Mouse (Mus musculus): ENCODE data around the gene Rab10.

Rab10 gene

GRCm38 (mm10) chr12:3309391-3310320 is at the start of gene Rab10:
TSS of gene Rab10 (minus strand) at chr12:3309969.
- DNase-seq (ENCODE audit: inconsistent age in 2 of 2, low spot score in 1 of 2) = peak; percentile 100

GRCm38 (mm10) chr12:3359302-3359701 is 49.5 kb upstream of the Rab10 start:
- peak; percentile 77 to 95 for DNase-seq (ENCODE audit: inconsistent age in 2 of 2, low spot score in 1 of 2)

GRCm38 (mm10) chr12:3356824-3357223 is 47.1 kb upstream of the Rab10 start:
- DNase-seq (ENCODE audit: inconsistent age in 2 of 2, low spot score in 1 of 2) = peak in 1 of 2 experiments; percentile 37

DNA sequence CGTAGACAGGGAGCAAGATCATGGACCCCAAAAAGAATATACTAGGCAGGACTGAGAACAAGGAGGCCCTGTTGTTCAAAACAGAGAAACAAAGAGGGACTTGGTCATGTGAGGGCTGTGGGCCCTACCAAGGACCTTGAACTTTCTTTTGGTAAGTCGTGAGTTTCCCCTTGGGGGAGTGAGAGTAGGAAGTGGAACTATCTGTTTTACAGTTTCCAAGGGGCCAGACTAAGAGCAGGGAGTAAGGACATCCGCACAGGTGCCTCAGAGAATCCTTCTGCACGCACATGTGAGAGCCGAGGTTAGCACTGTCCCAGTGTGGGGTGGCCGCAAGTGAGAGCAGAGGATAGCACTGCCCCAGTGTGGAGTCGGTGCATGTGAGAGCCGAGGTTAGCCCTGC is 45.3 kb upstream of the Rab10 start:
- DNase-seq (ENCODE audit: inconsistent age in 2 of 2, low spot score in 1 of 2) = no peak

DNA sequence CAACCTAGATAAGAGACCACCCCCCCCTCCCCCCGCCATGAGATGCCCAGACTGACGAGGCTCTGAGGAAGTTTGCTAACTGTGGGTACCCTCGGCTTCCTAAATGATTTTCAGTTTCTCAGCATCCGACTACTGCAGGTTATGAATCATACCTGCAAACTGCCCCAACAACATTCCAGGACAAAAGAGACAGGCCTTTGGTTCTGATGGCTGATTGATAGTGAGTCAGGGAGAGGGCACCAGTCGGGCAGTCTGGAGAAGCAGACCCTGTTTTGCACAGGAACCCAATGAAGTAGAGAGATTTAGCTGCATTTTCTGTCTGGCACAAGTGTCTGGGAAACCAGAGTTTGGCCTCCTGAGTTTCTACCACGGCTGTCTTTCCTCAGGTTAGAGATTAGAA is 42.4 kb upstream of the Rab10 start:
- DNase-seq (ENCODE audit: inconsistent age in 2 of 2, low spot score in 1 of 2) = no peak

GRCm38 (mm10) chr12:3350136-3350535 is 40.4 kb upstream of the Rab10 start:
- peak; percentile 53 to 86 for DNase-seq (ENCODE audit: inconsistent age in 2 of 2, low spot score in 1 of 2)

- DNase-seq (ENCODE audit: inconsistent age in 2 of 2, low spot score in 1 of 2) = peak in 1 of 2 experiments; percentile 44
These were observed 39.6 kb upstream of the Rab10 start for GRCm38 (mm10) chr12:3349387-3349786.

DNA sequence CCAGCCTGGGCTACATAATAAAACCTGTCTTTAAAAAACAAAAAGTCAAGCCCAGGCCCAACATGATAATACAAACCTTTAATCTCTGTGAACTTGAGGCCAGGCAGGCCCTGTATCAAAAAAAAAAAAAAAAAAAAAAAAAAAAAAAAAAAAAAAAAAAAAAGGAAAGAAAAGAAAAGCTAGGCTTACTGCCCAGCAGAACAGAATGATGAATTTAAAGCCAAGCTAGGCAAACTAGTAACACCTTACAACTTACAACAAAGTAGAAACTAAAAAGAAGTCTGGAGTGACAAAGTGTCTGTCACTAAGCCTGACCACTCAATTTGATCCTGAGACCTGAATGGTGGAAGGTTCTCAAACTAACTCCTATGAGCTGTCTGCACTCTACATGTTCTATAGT is 37.9 kb upstream of the Rab10 start:
- no peak for DNase-seq (ENCODE audit: inconsistent age in 2 of 2, low spot score in 1 of 2)

GRCm38 (mm10) chr12:3345038-3345437 is 35.3 kb upstream of the Rab10 start:
- DNase-seq (ENCODE audit: inconsistent age in 2 of 2, low spot score in 1 of 2) = no peak

DNA sequence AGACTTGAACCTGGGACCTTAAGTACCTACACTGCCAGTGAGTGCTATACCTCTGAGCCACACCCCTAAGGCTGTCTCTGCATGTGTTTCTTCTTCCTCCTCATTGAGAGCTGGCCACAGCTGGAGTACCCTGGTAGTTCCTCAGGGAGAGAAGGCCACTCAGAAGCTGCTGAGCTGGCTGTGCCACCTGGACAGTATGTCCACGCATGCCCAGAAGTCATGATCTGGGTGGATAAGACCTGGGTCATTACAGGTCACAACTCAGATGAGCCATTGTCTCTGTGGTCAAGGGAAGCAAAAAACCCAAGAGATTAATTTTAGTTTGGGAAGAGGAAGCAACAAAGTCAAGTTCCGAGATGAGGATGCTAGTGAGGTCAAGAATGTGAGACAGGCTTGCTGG is 34.4 kb upstream of the Rab10 start:
- no peak for DNase-seq (ENCODE audit: inconsistent age in 2 of 2, low spot score in 1 of 2)

GRCm38 (mm10) chr12:3338931-3339330 is 29.2 kb upstream of the Rab10 start:
- no peak for DNase-seq (ENCODE audit: inconsistent age in 2 of 2, low spot score in 1 of 2)

- no peak for DNase-seq (ENCODE audit: inconsistent age in 2 of 2, low spot score in 1 of 2)
These were observed 19.9 kb upstream of the Rab10 start for GRCm38 (mm10) chr12:3329677-3330076.

DNA sequence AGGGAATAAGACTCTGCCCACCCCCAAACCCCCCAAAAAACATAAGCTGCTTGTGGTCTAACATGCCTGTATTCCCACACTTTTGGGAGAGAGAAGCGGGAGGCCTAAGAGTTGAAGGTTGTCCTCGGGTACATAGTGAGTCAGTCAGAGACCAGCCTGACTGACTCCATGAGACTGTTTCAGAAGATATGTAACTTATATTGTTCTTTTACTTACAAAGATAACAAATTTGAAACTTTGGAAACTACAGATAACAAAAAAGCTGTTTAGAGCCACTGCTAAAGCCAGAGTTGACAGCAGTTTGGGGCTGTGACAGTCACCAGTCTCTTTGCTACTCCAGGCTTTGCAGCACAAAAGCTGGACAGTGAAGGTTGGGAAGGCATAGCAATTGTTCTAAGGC is 15.5 kb upstream of the Rab10 start:
- DNase-seq (ENCODE audit: inconsistent age in 2 of 2, low spot score in 1 of 2) = no peak

DNA sequence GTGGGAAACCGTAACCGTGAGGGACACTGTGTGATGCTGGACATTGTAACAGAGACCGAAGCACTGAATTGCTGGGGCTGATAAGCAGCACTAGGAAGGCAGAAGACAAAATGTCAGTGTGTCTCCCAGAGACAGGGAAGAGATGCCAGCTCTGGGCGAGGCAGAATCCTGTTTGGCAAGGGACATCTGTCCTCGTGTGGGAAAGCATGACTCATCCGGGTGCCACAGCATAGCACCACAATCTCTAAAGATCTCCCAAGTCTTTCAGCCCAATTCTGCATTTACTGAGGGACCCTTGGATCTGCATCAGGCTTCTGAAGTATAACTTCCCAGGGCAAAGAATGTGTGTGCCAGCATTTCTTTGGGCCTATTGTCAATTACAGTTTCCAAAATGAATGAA is 13.5 kb upstream of the Rab10 start:
- peak; percentile 67 to 85 for DNase-seq (ENCODE audit: inconsistent age in 2 of 2, low spot score in 1 of 2)

DNA sequence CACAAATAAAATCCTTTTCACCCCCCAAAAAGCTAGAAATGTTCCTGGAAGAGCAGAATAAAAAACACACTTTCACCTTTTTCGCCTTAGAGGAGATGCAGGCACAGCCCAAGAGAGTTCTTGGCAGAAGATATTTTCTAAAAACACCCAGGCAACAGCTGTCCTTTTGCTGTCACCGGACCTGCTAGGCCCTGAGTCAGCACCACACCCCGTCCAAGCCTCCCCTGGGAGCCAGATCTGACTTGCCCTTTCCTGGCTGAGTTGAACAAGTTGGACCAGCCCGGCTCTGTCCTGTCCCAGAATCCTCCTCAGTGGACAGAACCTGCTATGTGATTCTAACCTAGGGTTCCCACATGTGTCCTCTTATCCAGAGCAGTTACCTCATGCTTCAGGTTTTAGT is 9.6 kb upstream of the Rab10 start:
- DNase-seq (ENCODE audit: inconsistent age in 2 of 2, low spot score in 1 of 2) = peak; percentile 27 to 56

GRCm38 (mm10) chr12:3316937-3317336 is 7.2 kb upstream of the Rab10 start:
- DNase-seq (ENCODE audit: inconsistent age in 2 of 2, low spot score in 1 of 2) = peak in 1 of 2 experiments; percentile 61

- peak; percentile 57 to 82 for DNase-seq (ENCODE audit: inconsistent age in 2 of 2, low spot score in 1 of 2)
These were observed 6.3 kb upstream of the Rab10 start for GRCm38 (mm10) chr12:3316083-3316482.

DNA sequence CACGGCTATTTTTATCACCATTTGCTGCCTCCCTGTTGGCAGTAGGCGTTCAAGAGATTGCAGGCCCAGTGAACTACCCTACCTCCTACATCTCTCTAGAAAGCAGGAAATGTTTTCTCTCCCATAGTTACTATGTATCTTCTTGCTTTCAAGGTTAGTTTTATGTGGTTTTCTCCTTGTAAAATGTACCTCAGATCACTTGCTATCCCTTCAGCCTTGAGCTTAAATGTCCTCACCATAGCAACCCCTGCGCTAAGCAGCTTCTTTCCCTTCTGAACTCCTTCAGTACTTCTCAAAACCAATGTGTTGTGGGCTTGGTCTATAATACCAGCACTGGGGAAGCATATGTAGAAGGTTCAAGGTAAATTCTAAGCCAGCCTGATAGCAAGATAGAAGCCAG is 3.1 kb upstream of the Rab10 start:
- peak; percentile 40 to 72 for DNase-seq (ENCODE audit: inconsistent age in 2 of 2, low spot score in 1 of 2)

GRCm38 (mm10) chr12:3310321-3310692 is 538 bp upstream of the Rab10 start:
- DNase-seq (ENCODE audit: inconsistent age in 2 of 2, low spot score in 1 of 2) = no peak

DNA sequence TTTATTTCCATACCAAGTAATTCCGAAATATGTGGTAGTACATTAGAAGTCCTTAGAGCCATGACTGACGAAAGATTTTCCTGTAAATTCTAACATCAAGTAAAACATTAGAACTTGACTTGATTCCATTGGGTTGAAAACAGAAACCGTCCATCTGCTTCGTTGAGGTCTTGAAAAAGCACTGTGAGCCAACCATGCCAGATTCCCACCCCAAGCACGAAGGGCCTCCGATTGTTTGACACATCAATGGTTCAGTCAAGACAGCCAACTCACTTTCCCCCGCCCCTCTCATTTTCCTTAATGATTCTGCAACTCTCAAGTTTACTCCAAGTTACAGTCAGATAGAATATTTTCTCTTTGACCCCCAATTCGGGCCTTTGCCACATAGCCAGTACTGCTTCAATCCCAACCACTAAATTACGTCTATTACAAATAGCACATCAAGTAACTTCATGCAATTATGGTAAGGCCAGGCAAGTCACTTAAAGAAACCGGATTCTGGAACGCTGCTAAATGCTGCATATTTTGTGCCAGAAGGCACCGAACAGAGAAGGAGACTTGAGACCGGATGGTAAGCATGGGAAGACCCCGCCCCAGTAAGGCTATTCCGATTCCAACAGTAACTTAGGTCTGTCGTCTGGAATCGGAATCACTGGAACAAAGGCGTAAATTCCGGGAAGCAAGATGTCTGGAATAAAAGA is 1.1 kb downstream of the Rab10 start:
- DNase-seq (ENCODE audit: inconsistent age in 2 of 2, low spot score in 1 of 2) = peak; percentile 35 to 76

GRCm38 (mm10) chr12:3307587-3307986 is 2.2 kb downstream of the Rab10 start:
- no peak for DNase-seq (ENCODE audit: inconsistent age in 2 of 2, low spot score in 1 of 2)

DNA sequence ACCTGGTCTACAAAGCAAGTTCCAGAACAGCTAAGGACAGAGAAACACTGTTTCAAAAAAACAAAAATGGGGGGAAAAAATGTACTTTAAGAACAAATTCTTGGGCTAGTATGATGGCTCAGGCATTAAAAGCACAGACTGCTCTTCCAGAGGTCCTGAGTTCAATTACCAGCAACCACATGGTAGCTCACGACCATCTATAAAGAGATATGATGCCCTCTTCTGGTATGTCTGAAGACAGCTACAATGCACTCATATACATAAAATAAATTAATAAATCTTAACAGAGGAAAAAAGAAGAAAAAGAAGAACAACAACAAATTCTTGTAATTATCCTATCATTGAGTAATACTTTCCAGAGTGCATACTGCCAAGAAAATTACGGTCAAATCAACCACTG is 4.5 kb downstream of the Rab10 start:
- no peak for DNase-seq (ENCODE audit: inconsistent age in 2 of 2, low spot score in 1 of 2)

All from adrenal gland, adult (tissue).